Mouse (Mus musculus): ENCODE measurements at regions not wholly inside any gene's neighbourhood (a gene's known extent, or its start where the extent isn't known, plus 50 kb on each side); places are given as distances from the start of the nearest gene placed in this dataset.

DNA sequence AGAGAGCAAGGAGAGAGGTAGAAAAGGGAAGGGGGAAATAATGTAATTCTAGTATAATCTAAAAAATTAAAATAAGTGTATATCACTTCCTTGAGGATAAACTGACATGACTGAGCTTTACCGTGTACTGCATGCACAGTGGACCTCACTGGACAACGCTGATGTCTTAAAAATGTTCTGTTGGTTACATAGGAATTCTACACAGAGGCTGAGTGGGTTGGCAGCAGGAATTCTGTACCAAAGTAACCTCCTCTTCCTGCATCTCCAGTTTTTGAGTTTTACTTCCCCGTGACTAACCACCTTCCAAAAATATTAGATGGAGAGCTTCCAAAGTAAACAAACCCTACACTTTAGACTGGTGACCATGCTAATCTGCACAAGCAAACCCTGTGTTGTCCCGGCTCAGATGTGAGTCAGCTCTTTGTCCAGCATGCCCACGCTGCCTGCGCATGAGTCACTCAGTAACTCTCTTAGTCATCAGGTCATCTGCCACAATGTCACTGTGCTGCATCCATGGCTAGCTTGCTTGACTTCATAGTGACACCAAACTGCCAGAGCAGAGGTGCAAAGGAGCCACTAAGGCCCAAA is 317.7 kb upstream of the Tenm4 start:
- H3K4me3 ChIP-seq (replicated peaks; ENCODE audit: low read length): no peak overlapping the region
- TF ChIP-seq CTCF (conservative IDR thresholded peaks at IDR 0.05; ENCODE audit: low read length): no peak
- no peak for TF ChIP-seq NANOG (IDR thresholded peaks at IDR 0.05; ENCODE audit: borderline replicate concordance, low read length)
- no peak for TF ChIP-seq POU5F1 (IDR thresholded peaks at IDR 0.05; ENCODE audit: borderline replicate concordance, low read length)
- H3K27me3 ChIP-seq (ENCODE audit: insufficient read depth, low read length): peaks cover 6% of the 10 kb centered on the region; the same call in 1 of the 2 replicates
- no peaks in the 10 kb centered on the region for H3K4me1 ChIP-seq (replicated peaks; ENCODE audit: low read depth, low read length)
- H3K36me3 ChIP-seq (ENCODE audit: insufficient read depth, low read length): no peaks in the 10 kb centered on the region
- H3K9me3 ChIP-seq (ENCODE audit: low read length): no peaks in the 10 kb centered on the region

DNA sequence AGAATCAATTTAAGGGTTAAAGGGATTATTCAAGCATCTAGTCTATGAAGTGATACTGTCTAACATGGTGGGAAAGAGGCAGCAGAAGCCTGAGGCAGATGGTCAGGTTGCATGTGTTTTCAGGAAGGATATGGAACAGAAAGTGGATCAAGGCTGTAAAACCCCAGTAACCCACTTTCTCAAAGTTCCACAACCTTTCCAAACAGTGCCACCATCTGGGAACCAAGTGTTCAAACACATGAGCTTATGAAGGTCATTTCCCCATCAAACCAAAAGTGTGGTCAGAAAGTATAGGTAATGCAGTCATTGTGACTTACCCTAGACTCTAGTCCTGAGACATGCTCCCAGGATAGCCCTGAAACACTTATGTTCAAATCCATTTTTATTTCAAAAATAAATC is 312.8 kb upstream of the Tenm4 start:
- peaks cover 7% of the 10 kb centered on the region; the same call in 1 of the 2 replicates for H3K9me3 ChIP-seq (ENCODE audit: low read length)
- H3K4me3 ChIP-seq (replicated peaks; ENCODE audit: low read length): no peak overlapping the region
- H3K36me3 ChIP-seq (ENCODE audit: insufficient read depth, low read length): no peaks in the 10 kb centered on the region
- peaks cover 6% of the 10 kb centered on the region; the same call in 1 of the 2 replicates for H3K27me3 ChIP-seq (ENCODE audit: insufficient read depth, low read length)
- TF ChIP-seq POU5F1 (IDR thresholded peaks at IDR 0.05; ENCODE audit: borderline replicate concordance, low read length) (no peak), NANOG (IDR thresholded peaks at IDR 0.05; ENCODE audit: borderline replicate concordance, low read length) (no peak), CTCF (conservative IDR thresholded peaks at IDR 0.05; ENCODE audit: low read length) (no peak)
- no peaks in the 10 kb centered on the region for H3K4me1 ChIP-seq (replicated peaks; ENCODE audit: low read depth, low read length)

DNA sequence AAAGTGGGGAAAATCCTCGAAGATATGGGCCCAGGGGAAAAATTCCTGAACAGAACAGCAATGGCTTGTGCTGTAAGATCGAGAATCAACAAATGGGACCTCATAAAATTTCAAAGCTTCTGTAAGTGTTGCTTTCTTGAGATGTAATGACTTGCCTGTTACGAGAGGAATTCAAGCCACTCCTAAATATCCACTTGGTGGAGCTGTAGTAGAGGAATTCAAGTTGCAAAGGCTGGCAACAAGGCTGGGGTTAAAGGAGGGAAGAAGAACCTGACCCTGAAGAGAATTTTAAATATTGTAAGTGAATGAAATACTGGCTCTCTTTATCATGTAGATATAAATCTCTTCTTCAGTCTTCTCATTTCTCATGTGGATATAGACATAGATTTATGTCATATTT is 306.8 kb upstream of the Tenm4 start:
- no peak for TF ChIP-seq NANOG (IDR thresholded peaks at IDR 0.05; ENCODE audit: borderline replicate concordance, low read length)
- TF ChIP-seq POU5F1 (IDR thresholded peaks at IDR 0.05; ENCODE audit: borderline replicate concordance, low read length): no peak
- no peak for TF ChIP-seq CTCF (conservative IDR thresholded peaks at IDR 0.05; ENCODE audit: low read length)
- Histone ChIP-seq H3K4me1 (replicated peaks; ENCODE audit: low read depth, low read length) (no peaks in the 10 kb centered on the region), H3K27me3 (ENCODE audit: insufficient read depth, low read length) (peaks cover 4% of the 10 kb centered on the region; the same call in 1 of the 2 replicates), H3K9me3 (ENCODE audit: low read length) (peaks cover 7% of the 10 kb centered on the region; the same call in 1 of the 2 replicates), H3K36me3 (ENCODE audit: insufficient read depth, low read length) (no peaks in the 10 kb centered on the region), H3K4me3 (replicated peaks; ENCODE audit: low read length) (no peak overlapping the region)

DNA sequence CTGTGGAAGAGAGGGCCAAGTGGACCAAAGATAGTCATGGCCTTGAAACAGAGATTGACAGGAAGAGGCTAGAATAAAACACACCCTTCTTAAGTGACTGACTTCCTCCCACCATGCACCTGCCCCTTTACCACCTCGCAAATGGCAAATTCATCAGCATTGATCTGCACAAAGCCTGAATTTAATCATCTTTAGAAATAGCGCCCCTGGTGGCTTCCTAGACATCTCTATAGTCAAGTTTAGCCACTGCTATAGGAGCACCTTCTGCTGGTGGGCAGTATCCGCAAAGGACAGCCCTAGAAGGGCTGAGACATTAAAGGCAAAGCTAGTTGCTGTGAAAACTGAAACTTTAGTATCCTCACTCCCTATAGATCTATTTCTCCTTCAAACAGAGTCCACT is 305.8 kb upstream of the Tenm4 start:
- Histone ChIP-seq H3K9me3 (ENCODE audit: low read length) (peaks cover 7% of the 10 kb centered on the region; the same call in 1 of the 2 replicates), H3K4me1 (replicated peaks; ENCODE audit: low read depth, low read length) (no peaks in the 10 kb centered on the region), H3K4me3 (replicated peaks; ENCODE audit: low read length) (no peak overlapping the region), H3K27me3 (ENCODE audit: insufficient read depth, low read length) (peaks cover 4% of the 10 kb centered on the region; the same call in 1 of the 2 replicates), H3K36me3 (ENCODE audit: insufficient read depth, low read length) (no peaks in the 10 kb centered on the region)
- TF ChIP-seq CTCF (conservative IDR thresholded peaks at IDR 0.05; ENCODE audit: low read length) (peak; percentile 57), POU5F1 (IDR thresholded peaks at IDR 0.05; ENCODE audit: borderline replicate concordance, low read length) (no peak)

DNA sequence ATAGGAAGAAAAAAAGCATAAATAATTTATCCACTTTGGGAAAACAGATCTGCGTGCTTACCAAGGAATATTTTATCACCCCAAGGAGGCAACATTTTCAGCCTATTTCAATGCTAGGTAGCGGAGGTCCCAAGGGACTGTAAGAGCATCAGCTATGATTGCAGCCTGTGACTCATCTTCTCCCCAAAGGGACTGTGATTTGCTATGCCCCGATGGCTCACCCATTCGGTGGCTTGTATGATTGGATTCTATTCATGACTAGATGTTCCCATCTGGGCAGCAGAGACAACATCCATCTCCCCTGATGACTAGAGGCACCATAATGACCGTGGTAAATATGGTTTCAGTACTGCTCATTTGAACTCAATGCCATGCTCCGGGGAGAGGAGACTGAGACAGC is 302.3 kb upstream of the Tenm4 start:
- H3K4me3 ChIP-seq (replicated peaks; ENCODE audit: low read length): no peak overlapping the region

DNA sequence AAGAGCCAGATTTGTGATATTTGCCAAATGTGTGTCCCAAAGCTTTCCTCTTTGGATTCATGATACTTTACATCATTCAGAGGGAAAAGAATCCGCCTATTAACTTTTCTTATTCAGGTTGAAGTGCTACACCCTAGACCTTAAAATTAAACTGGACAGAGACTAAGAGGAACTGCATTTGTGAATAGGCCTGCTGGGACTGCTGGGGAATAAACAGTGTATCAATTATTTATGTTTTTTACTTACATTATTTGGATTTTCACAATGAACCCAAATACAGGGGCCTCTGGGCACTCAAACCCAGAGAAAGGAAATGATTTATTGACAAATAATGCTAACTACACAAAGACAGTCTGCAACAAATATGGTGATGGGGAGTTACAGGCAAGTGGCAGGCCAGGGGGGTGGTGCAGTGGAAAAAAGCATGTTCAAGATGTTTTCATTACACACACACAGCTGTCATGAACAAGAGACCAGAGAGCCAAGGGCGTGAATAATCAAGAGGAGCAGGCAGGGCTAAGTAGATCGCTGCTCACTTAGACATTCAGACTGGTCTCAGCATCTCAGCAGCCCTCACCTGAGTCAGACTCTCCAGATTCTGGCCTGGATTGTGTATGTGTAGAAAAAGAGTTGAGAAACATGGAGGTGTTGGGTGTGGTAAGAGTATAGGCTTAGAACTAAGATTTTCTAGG is 290.3 kb upstream of the Tenm4 start:
- TF ChIP-seq POU5F1 (IDR thresholded peaks at IDR 0.05; ENCODE audit: borderline replicate concordance, low read length) (no peak), CTCF (conservative IDR thresholded peaks at IDR 0.05; ENCODE audit: low read length) (no peak), NANOG (IDR thresholded peaks at IDR 0.05; ENCODE audit: borderline replicate concordance, low read length) (no peak)
- no peaks in the 10 kb centered on the region for H3K9me3 ChIP-seq (ENCODE audit: low read length)
- H3K4me3 ChIP-seq (replicated peaks; ENCODE audit: low read length): no peak overlapping the region
- no peaks in the 10 kb centered on the region for H3K36me3 ChIP-seq (ENCODE audit: insufficient read depth, low read length)
- H3K4me1 ChIP-seq (replicated peaks; ENCODE audit: low read depth, low read length): no peaks in the 10 kb centered on the region
- peaks cover 4% of the 10 kb centered on the region; the same call in 1 of the 2 replicates for H3K27me3 ChIP-seq (ENCODE audit: insufficient read depth, low read length)

More for the DNA sequence above, 302.3 kb upstream of the Tenm4 start:
- Histone ChIP-seq H3K27me3 (ENCODE audit: insufficient read depth, low read length) (peaks cover 4% of the 10 kb centered on the region; the same call in 1 of the 2 replicates), H3K36me3 (ENCODE audit: insufficient read depth, low read length) (no peaks in the 10 kb centered on the region), H3K4me1 (replicated peaks; ENCODE audit: low read depth, low read length) (no peaks in the 10 kb centered on the region), H3K9me3 (ENCODE audit: low read length) (peaks cover 5% of the 10 kb centered on the region)
- TF ChIP-seq POU5F1 (IDR thresholded peaks at IDR 0.05; ENCODE audit: borderline replicate concordance, low read length): no peak
- no peak for TF ChIP-seq CTCF (conservative IDR thresholded peaks at IDR 0.05; ENCODE audit: low read length)
- no peak for TF ChIP-seq NANOG (IDR thresholded peaks at IDR 0.05; ENCODE audit: borderline replicate concordance, low read length)

DNA sequence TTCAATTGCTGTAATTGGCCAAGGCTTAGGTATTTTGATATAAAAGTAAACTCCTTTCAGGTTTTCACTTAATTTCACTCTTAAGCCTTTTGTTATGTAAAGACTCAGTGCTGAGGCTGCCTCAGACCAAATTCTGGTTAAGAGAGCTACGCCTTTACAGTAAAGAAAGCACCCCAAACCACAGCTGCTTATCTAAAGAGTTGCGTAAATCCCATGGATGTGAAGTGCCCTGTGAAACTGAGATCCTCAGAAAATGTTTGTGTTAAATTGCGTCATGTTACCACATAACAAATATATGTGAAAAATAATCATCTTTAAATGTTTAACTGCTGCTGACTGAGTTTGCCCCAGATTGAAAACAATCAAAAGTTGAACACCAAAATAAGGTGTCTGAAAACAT is 269.5 kb upstream of the Tenm4 start:
- Histone ChIP-seq H3K36me3 (ENCODE audit: insufficient read depth, low read length) (no peaks in the 10 kb centered on the region), H3K27me3 (ENCODE audit: insufficient read depth, low read length) (no peaks in the 10 kb centered on the region), H3K9me3 (ENCODE audit: low read length) (0 out of 2 replicates have a peak, but pooled peaks cover 6% of the 10 kb centered on the region), H3K4me1 (replicated peaks; ENCODE audit: low read depth, low read length) (no peaks in the 10 kb centered on the region), H3K4me3 (replicated peaks; ENCODE audit: low read length) (no peak overlapping the region)
- no peak for TF ChIP-seq NANOG (IDR thresholded peaks at IDR 0.05; ENCODE audit: borderline replicate concordance, low read length)
- no peak for TF ChIP-seq POU5F1 (IDR thresholded peaks at IDR 0.05; ENCODE audit: borderline replicate concordance, low read length)
- no peak for TF ChIP-seq CTCF (conservative IDR thresholded peaks at IDR 0.05; ENCODE audit: low read length)

DNA sequence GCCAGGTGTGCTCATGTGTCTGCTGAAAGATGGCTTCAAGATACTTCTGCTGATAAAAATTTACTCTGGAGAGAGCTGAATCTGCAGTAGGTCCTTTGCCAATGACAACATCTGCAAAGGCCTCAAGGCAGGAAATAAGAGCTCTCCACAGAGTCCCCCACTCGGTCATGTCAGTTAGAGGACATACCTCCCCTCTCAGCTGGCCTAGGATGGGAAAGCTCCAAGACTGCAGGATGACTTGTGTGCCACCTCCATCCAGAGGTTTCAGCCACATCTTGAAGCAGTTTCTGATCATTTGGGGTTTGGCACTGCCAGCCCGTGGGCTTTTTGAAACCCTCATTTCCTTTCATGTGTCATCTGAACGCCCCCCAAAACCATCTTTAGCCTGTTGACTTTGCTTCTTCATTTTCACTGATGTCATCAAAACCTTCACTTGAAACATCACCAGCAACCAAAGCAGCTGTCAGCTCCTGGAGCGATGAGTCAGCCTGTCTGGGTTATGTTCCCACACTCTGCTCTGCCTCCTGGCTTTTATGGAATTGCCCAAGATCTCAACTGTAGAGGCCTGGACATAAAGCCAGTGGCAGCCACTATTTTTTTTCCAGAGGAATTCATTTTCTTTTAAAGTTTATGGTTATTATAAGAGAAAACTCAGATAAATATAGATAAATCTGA is 256.5 kb upstream of the Tenm4 start:
- no peaks in the 10 kb centered on the region; the same call in 1 of the 2 replicates for H3K27me3 ChIP-seq (ENCODE audit: insufficient read depth, low read length)
- H3K4me1 ChIP-seq (replicated peaks; ENCODE audit: low read depth, low read length): no peaks in the 10 kb centered on the region
- TF ChIP-seq NANOG (IDR thresholded peaks at IDR 0.05; ENCODE audit: borderline replicate concordance, low read length): no peak
- no peak for TF ChIP-seq CTCF (conservative IDR thresholded peaks at IDR 0.05; ENCODE audit: low read length)
- TF ChIP-seq POU5F1 (IDR thresholded peaks at IDR 0.05; ENCODE audit: borderline replicate concordance, low read length): no peak
- H3K36me3 ChIP-seq (ENCODE audit: insufficient read depth, low read length): no peaks in the 10 kb centered on the region
- H3K9me3 ChIP-seq (ENCODE audit: low read length): peaks cover 30% of the 10 kb centered on the region
- no peak overlapping the region for H3K4me3 ChIP-seq (replicated peaks; ENCODE audit: low read length)

All from E14TG2a.4 (cell line).